Mouse (Mus musculus) urinary bladder, adult 18-20 months (tissue): ENCODE measurements around the gene Stk25.
"Not testable (repeated sequence)": the region's sequence is repeated elsewhere in the genome, so short reads cannot be mapped to it uniquely, and the experiment has no call there.

Source experiments
- DNase-seq, 2 experiments: peaks; one replicate each; pipeline ENCODE4 v3.0.0; 2022; ENCODE audit warnings: low spot score in 2 of 2, mixed read lengths in 2 of 2

Stk25 gene

GRCm38 (mm10) chr1:93658559-93658958 is at the start of gene Stk25:
Stk25 (minus strand) TSS chr1:93658659.
- not testable (repeated sequence) for DNase-seq

- peak in 1 of 2 experiments; percentile 39 for DNase-seq
Measured at GRCm38 (mm10) chr1:93705389-93705788, 46.9 kb upstream of the Stk25 start.

- DNase-seq = no peak
Measured at GRCm38 (mm10) chr1:93704341-93704740, 45.9 kb upstream of the Stk25 start.

- DNase-seq = no peak
Measured at GRCm38 (mm10) chr1:93703472-93704048, 45.1 kb upstream of the Stk25 start.

GRCm38 (mm10) chr1:93702106-93702505 is 43.6 kb upstream of the Stk25 start:
- DNase-seq = no peak

- DNase-seq = no peak
Measured at GRCm38 (mm10) chr1:93699159-93699558, 40.7 kb upstream of the Stk25 start.

- DNase-seq = no peak
Measured at GRCm38 (mm10) chr1:93697317-93697716, 38.9 kb upstream of the Stk25 start.

- peak; percentile 17 to 60 for DNase-seq
Measured at GRCm38 (mm10) chr1:93694966-93695365, 36.5 kb upstream of the Stk25 start.

- no peak for DNase-seq
Measured at GRCm38 (mm10) chr1:93693943-93694342, 35.5 kb upstream of the Stk25 start.

GRCm38 (mm10) chr1:93693502-93693901 is 35.0 kb upstream of the Stk25 start:
- DNase-seq = no peak

- no peak for DNase-seq
Measured at GRCm38 (mm10) chr1:93692773-93693172, 34.3 kb upstream of the Stk25 start.

GRCm38 (mm10) chr1:93691786-93692357 is 33.4 kb upstream of the Stk25 start:
- no peak for DNase-seq

GRCm38 (mm10) chr1:93691106-93691505 is 32.6 kb upstream of the Stk25 start:
- no peak for DNase-seq

GRCm38 (mm10) chr1:93689901-93690496 is 31.5 kb upstream of the Stk25 start:
- no peak for DNase-seq

GRCm38 (mm10) chr1:93688154-93688553 is 29.7 kb upstream of the Stk25 start:
- no peak for DNase-seq

- no peak for DNase-seq
Measured at GRCm38 (mm10) chr1:93686961-93687320, 28.5 kb upstream of the Stk25 start.

GRCm38 (mm10) chr1:93686245-93686960 is 27.9 kb upstream of the Stk25 start:
- DNase-seq = peak; percentile 46 to 68

- DNase-seq = peak; percentile 65 to 78
Measured at GRCm38 (mm10) chr1:93685401-93686244, 27.2 kb upstream of the Stk25 start, which contains the start of gene Bok. Bok (plus strand) TSS chr1:93685660.

GRCm38 (mm10) chr1:93679889-93680568 is 21.6 kb upstream of the Stk25 start:
- peak; percentile 25 to 59 for DNase-seq

- no peak for DNase-seq
Measured at GRCm38 (mm10) chr1:93678386-93678785, 19.9 kb upstream of the Stk25 start.

GRCm38 (mm10) chr1:93672682-93673081 is 14.2 kb upstream of the Stk25 start:
- DNase-seq = no peak
